Mouse (Mus musculus): ENCODE measurements around the gene Rnf152. TPM values are rescaled to one million over a fixed set of nuclear protein-coding genes. Genes with fewer than 3 reads are reported as not detected.

Gene Rnf152
- polyA plus RNA-seq (2014; fragmentation: Nextera tagmentation; extraction: Ambion mirVana): 1.5 and 1.7 TPM in 2 replicates

- H3K9me3 ChIP-seq (ENCODE audit: low read depth, low read length): no peaks in the 10 kb centered on the region
- WGBS: under 1% methylated on average over 55 of the region's 58 CpGs
- H3K36me3 ChIP-seq (ENCODE audit: insufficient read depth): no peaks in the 10 kb centered on the region
- peak within 1 kb of the TSS; percentile 73 for H3K9ac ChIP-seq
- H3K4me3 ChIP-seq (ENCODE audit: low read depth, low read length): peak within 1 kb of the TSS; percentile 71
- DNase-seq: peak; percentile 62
- no peak within 1 kb of the TSS for H3K27ac ChIP-seq (ENCODE audit: low read depth)
- no peaks in the 10 kb centered on the region for H3K4me1 ChIP-seq (ENCODE audit: insufficient read depth)
- no peaks in the 10 kb centered on the region for H3K27me3 ChIP-seq (ENCODE audit: insufficient read depth, low read length)
- peak; percentile 82 for ATAC-seq (ENCODE audit: insufficient read depth)
- TF ChIP-seq CTCF (IDR thresholded peaks at IDR 0.05; ENCODE audit: low read depth): no peak
- H3K4me2 ChIP-seq: peak within 1 kb of the TSS; percentile 93
These were observed at the start of gene Rnf152 for GRCm38 (mm10) chr1:105356291-105357011. Gene Rnf152, minus strand, starts transcription at chr1:105356710.

DNA sequence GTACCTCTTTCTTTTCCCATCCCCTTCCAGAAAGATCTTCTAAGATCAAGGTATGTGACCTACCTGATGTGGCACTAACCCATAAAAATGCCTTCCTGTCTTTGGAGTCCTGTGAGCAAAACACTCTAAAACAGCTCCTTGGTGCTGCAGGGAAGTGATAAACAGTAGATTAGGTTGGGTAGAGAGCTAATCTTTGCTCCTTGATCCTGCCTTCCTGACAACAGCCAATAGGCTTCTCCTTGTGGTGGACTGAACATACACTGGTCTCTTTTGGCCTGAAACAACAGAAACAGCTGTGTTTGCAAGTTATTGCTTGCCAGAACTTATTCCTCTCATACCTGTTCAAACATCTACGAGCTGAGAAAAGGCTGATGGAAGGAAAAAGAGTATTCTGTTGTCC is 46.3 kb upstream of the Rnf152 start:
- no peaks in the 10 kb centered on the region for H3K9me3 ChIP-seq (ENCODE audit: low read depth, low read length)
- no peak for TF ChIP-seq CTCF (IDR thresholded peaks at IDR 0.05; ENCODE audit: low read depth)
- no peak overlapping the region for H3K4me3 ChIP-seq (ENCODE audit: low read depth, low read length)
- 53% methylated on average over 1 of the region's 1 CpGs for WGBS
- ATAC-seq (ENCODE audit: insufficient read depth): no peak
- H3K36me3 ChIP-seq (ENCODE audit: insufficient read depth): no peaks in the 10 kb centered on the region
- H3K4me1 ChIP-seq (ENCODE audit: insufficient read depth): no peaks in the 10 kb centered on the region
- no peak overlapping the region for H3K27ac ChIP-seq (ENCODE audit: low read depth)
- no peak overlapping the region for H3K9ac ChIP-seq
- DNase-seq: no peak
- no peak overlapping the region for H3K4me2 ChIP-seq
- H3K27me3 ChIP-seq (ENCODE audit: insufficient read depth, low read length): no peaks in the 10 kb centered on the region

DNA sequence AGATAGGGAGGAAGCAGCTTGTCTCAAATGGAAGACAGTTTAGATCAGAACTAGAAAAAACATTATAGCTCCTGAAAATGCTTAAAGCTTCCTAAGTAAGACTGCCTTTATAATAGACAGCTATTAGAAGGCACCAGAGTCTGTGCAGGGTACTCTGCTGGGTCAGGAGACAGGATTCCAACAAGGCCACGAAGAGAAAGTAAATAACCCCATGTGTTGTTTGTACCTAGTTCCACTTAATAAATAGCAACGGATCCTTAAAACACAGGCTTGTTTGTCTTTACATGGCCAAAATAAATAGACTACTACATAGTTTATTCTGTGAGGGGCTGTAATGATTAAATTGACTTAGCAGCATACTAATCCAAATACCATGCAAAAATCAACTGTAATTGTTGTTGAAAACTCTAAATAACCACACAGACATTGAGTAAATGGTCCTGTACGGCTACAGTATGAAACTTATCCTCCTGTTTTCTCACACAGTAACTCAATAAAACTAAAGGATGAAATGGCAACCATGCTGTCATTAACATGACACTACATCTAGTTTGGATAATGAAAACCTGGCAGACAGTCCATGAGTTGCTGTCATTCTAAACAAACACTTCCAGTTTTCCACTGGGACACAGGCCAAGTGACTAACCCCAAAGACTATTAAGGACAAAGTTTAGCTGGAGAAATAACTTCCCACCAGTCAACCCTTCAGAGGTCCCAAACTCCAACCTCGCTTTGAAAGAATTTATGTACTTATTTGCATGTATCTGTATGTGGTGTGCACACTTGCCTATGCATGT is 27.8 kb upstream of the Rnf152 start:
- Histone ChIP-seq H3K9me3 (ENCODE audit: low read depth, low read length) (no peaks in the 10 kb centered on the region), H3K27ac (ENCODE audit: low read depth) (peak overlapping the region; percentile 32)

DNA sequence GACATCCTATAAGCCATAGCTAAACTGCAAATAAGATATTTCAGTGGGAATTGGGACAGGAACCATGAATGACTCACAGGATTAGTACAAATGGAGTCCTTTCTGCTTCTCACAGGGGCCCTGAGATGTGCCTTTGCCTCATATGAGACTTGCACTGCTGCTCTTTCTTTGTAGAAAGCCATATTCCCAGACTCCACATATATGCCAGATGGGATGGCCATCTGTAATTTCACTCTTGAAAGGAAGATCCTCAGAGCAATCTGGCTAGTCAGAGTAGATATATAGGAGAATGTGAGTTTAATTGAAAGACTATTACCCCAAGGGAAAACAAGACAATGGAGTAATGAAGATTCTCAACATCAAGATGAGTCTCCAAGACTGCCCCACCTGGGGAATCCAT is 21.0 kb upstream of the Rnf152 start:
- no peak for ATAC-seq (ENCODE audit: insufficient read depth)
- H3K27me3 ChIP-seq (ENCODE audit: insufficient read depth, low read length): no peaks in the 10 kb centered on the region
- H3K9ac ChIP-seq: no peak overlapping the region
- no peak for DNase-seq
- TF ChIP-seq CTCF (IDR thresholded peaks at IDR 0.05; ENCODE audit: low read depth): no peak
- no peaks in the 10 kb centered on the region for H3K36me3 ChIP-seq (ENCODE audit: insufficient read depth)
- H3K9me3 ChIP-seq (ENCODE audit: low read depth, low read length): no peaks in the 10 kb centered on the region
- H3K4me3 ChIP-seq (ENCODE audit: low read depth, low read length): no peak overlapping the region
- H3K27ac ChIP-seq (ENCODE audit: low read depth): no peak overlapping the region
- H3K4me1 ChIP-seq (ENCODE audit: insufficient read depth): no peaks in the 10 kb centered on the region
- no peak overlapping the region for H3K4me2 ChIP-seq

More for the DNA sequence above, 27.8 kb upstream of the Rnf152 start:
- no peak overlapping the region for H3K4me2 ChIP-seq
- peak; percentile 95 for DNase-seq
- no peak for TF ChIP-seq CTCF (IDR thresholded peaks at IDR 0.05; ENCODE audit: low read depth)
- 23% methylated on average over 4 of the region's 4 CpGs for WGBS
- H3K4me1 ChIP-seq (ENCODE audit: insufficient read depth): no peaks in the 10 kb centered on the region
- H3K27me3 ChIP-seq (ENCODE audit: insufficient read depth, low read length): no peaks in the 10 kb centered on the region
- no peaks in the 10 kb centered on the region for H3K36me3 ChIP-seq (ENCODE audit: insufficient read depth)
- no peak overlapping the region for H3K9ac ChIP-seq
- peak; percentile 91 for ATAC-seq (ENCODE audit: insufficient read depth)
- H3K4me3 ChIP-seq (ENCODE audit: low read depth, low read length): no peak overlapping the region

DNA sequence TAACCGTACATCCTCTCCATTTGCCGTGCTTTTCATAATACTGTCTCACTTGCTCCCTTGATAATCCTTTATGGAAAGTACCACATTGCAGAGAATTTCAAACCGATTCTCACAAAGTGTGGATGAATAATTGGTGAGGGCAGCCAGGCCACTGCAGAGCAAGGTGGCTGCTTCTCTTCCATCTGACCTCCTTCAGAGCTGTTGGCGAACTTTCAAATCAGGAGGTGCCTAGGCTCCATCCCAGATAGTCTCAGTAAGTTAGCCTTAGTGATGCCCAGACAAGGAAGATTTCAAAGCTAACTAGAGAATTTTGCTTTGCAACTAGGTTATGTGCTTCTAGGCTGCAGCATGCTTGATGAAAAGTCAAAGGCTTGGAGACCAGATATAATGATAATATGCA is 18.1 kb upstream of the Rnf152 start:
- H3K9me3 ChIP-seq (ENCODE audit: low read depth, low read length): no peaks in the 10 kb centered on the region
- no peak overlapping the region for H3K4me2 ChIP-seq
- no peak overlapping the region for H3K27ac ChIP-seq (ENCODE audit: low read depth)
- no peak overlapping the region for H3K4me3 ChIP-seq (ENCODE audit: low read depth, low read length)
- ATAC-seq (ENCODE audit: insufficient read depth): no peak
- no peaks in the 10 kb centered on the region for H3K4me1 ChIP-seq (ENCODE audit: insufficient read depth)
- no peak for DNase-seq
- H3K36me3 ChIP-seq (ENCODE audit: insufficient read depth): no peaks in the 10 kb centered on the region
- no peaks in the 10 kb centered on the region for H3K27me3 ChIP-seq (ENCODE audit: insufficient read depth, low read length)
- WGBS: 85% methylated on average over 4 of the region's 4 CpGs
- no peak for TF ChIP-seq CTCF (IDR thresholded peaks at IDR 0.05; ENCODE audit: low read depth)
- H3K9ac ChIP-seq: no peak overlapping the region

DNA sequence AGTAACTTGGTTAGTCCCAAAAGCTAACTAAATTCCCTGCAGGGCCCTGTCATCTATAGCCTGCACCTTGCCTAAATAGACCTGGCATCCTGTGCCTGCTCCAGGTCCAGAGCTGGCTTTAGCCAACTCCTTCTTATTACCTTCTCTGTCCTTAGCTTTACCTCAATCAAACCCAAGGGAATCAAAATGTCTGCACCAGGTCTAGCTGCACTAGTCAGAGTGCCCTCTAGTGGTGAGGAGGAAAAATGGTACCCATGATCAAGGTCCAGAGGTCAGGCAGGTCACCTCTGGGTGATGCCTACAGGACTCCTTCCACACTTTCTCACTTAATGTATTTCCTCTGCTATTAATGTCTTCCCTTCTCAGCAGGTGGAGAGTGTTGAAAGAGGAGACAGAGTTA is 6.2 kb upstream of the Rnf152 start:
- peak; percentile 58 for TF ChIP-seq CTCF (IDR thresholded peaks at IDR 0.05; ENCODE audit: low read depth)
- Histone ChIP-seq H3K36me3 (ENCODE audit: insufficient read depth) (no peaks in the 10 kb centered on the region), H3K4me2 (no peak overlapping the region), H3K9me3 (ENCODE audit: low read depth, low read length) (no peaks in the 10 kb centered on the region), H3K4me3 (ENCODE audit: low read depth, low read length) (no peak overlapping the region), H3K9ac (no peak overlapping the region), H3K27ac (ENCODE audit: low read depth) (no peak overlapping the region), H3K27me3 (ENCODE audit: insufficient read depth, low read length) (no peaks in the 10 kb centered on the region), H3K4me1 (ENCODE audit: insufficient read depth) (no peaks in the 10 kb centered on the region)
- ATAC-seq (ENCODE audit: insufficient read depth) (no peak), DNase-seq (peak; percentile 9)

DNA sequence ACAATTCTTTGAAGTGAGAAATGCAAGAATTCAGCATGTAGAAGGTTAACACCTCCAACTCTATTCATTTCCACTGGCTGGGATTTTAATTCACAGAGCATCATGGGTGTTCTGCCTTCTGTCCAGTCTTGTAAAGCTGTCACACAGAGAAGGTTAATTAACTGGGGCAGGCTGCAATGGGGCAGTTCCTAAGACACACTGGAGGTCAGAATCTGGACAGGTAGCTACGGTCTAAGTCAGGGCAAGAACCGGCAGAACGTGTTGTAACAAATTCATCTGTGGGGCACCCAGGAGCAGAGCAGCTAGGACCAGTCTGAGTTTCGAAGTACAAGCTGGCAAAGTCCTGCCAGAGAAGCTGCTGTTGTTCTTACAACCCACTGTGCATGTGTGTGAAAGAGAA is 2.4 kb upstream of the Rnf152 start:
- H3K27me3 ChIP-seq (ENCODE audit: insufficient read depth, low read length): no peaks in the 10 kb centered on the region
- H3K9ac ChIP-seq: no peak overlapping the region
- no peaks in the 10 kb centered on the region for H3K9me3 ChIP-seq (ENCODE audit: low read depth, low read length)
- 73% methylated on average over 4 of the region's 4 CpGs for WGBS
- no peak for TF ChIP-seq CTCF (IDR thresholded peaks at IDR 0.05; ENCODE audit: low read depth)
- H3K36me3 ChIP-seq (ENCODE audit: insufficient read depth): no peaks in the 10 kb centered on the region
- DNase-seq (no peak), ATAC-seq (ENCODE audit: insufficient read depth) (no peak)
- no peaks in the 10 kb centered on the region for H3K4me1 ChIP-seq (ENCODE audit: insufficient read depth)
- no peak overlapping the region for H3K4me3 ChIP-seq (ENCODE audit: low read depth, low read length)
- H3K27ac ChIP-seq (ENCODE audit: low read depth): no peak overlapping the region
- H3K4me2 ChIP-seq: no peak overlapping the region

All from lung, embryonic 14.5 days (tissue).